Mouse (Mus musculus) liver, embryonic 14.5 days (tissue): Measurements from ENCODE around the gene Galnt12. TPM values are rescaled to one million over a fixed set of nuclear protein-coding genes. Genes with fewer than 3 reads are reported as not detected.

ENCODE experiments used
- ATAC-seq: fragments of 200-750 bp; cut with Nextera tagmentation; 2 replicates; pipeline ENCODE4 v1.8.0; 2017; ENCODE audit warnings: moderate number of reproducible peaks, mild to moderate bottlenecking, moderate library complexity; ENCODE audit not compliant: insufficient read depth
- DNase-seq, 3 experiments: peaks; one replicate each; pipeline ENCODE4 v3.0.0-alpha.2; 2012 to 2013; ENCODE audit warnings: low read depth in 3 of 3, low spot score in 3 of 3
- H3K27ac ChIP-seq: fragments of 300-500 bp; sonication (generic); 2 replicates; pipeline ENCODE4 v1.5.1; 2014; ENCODE audit warnings: moderate library complexity, mild to moderate bottlenecking, control low read depth, inconsistent platforms
- H3K27me3 ChIP-seq: fragments of 300-500 bp; sonication (generic); 2 replicates; pipeline ENCODE4 v1.6.1; 2014; ENCODE audit warnings: mild to moderate bottlenecking, low read length, moderate library complexity; ENCODE audit not compliant: control insufficient read depth, insufficient read depth
- H3K36me3 ChIP-seq: fragments of 300-500 bp; sonication (generic); replicated peaks from 2 replicates; pipeline ENCODE4 v1.6.1; 2014; ENCODE audit warnings: low read depth; ENCODE audit not compliant: control insufficient read depth, insufficient read depth
- H3K4me1 ChIP-seq, 2 experiments: fragments of 200-500 bp in 1 of 2; fragments of 300-500 bp in 1 of 2; sonication (generic) in 1 of 2; replicated peaks; 2 replicates each; pipeline ENCODE4 v1.6.1; 2012 to 2014; ENCODE audit warnings: antibody characterized with exemption in 1 of 2, inconsistent platforms in 1 of 2, low read length in 1 of 2; ENCODE audit not compliant: control insufficient read depth in 2 of 2, insufficient read depth in 2 of 2
- H3K4me2 ChIP-seq: fragments of 300-500 bp; sonication (generic); 2 replicates; pipeline ENCODE4 v1.6.1; 2014; ENCODE audit warnings: low read depth, mild to moderate bottlenecking, control low read depth, moderate library complexity
- H3K4me3 ChIP-seq, 2 experiments: fragments of 200-500 bp in 1 of 2; fragments of 300-500 bp in 1 of 2; sonication (generic) in 1 of 2; 2 replicates each; pipeline ENCODE4 v1.5.1; 2012 to 2014; ENCODE audit warnings: low read depth in 2 of 2, low read length in 2 of 2, mild to moderate bottlenecking in 2 of 2, control low read depth in 1 of 2, inconsistent platforms in 1 of 2, moderate library complexity in 1 of 2; ENCODE audit not compliant: insufficient read depth in 1 of 2
- H3K9ac ChIP-seq: fragments of 300-500 bp; sonication (generic); replicated peaks from 2 replicates; pipeline ENCODE4 v1.6.1; 2014; ENCODE audit warnings: mild to moderate bottlenecking, control low read depth, moderate library complexity
- H3K9me3 ChIP-seq: fragments of 300-500 bp; sonication (generic); 2 replicates; pipeline ENCODE4 v1.6.1; 2016; ENCODE audit warnings: low read length, mixed read lengths; ENCODE audit not compliant: control insufficient read depth
- CTCF ChIP-seq: IDR thresholded peaks from 2 replicates; pipeline ENCODE4 v1.5.1; 2016; ENCODE audit warnings: antibody characterized with exemption, low read depth, control low read depth
- EP300 ChIP-seq: IDR thresholded peaks from 2 replicates; pipeline ENCODE4 v1.6.1; 2016; ENCODE audit warnings: antibody characterized with exemption, low read depth
- WGBS: fragments of 180-500 bp; shearing (Covaris S2); extraction: QIAGEN DNeasy Blood & Tissue Kit; methylation state at CpG from one replicate; pipeline ENCODE4 v1.1.7; 2014; ENCODE audit not compliant: insufficient replicate concordance; 5-methylcytosine and 5-hydroxymethylcytosine counted together
- polyA plus RNA-seq, 2 experiments: library from polyadenylated mRNA; depleted of rRNA in 1 of 2; stranded (reverse) in 1 of 2; unstranded in 1 of 2; fragments of >200 nt; fragmentation: Nextera tagmentation in 1 of 2; extraction: Ambion mirVana in 1 of 2; gene quantifications; 2 replicates each; pipeline versions ENCODE4 v1.2.1 to v1.2.3; 2012 to 2014

The Galnt12 gene
- polyA plus RNA-seq (2012; rRNA removed), result 0.22 and 0.31 TPM in 2 replicates
- polyA plus RNA-seq (2014; fragmentation: Nextera tagmentation; extraction: Ambion mirVana), result 0.19 and 0.51 TPM in 2 replicates

GRCm38 (mm10) chr4:47091493-47092386, at the start of gene Galnt12:
TSS of gene Galnt12 (plus strand) at chr4:47091909.
- no peaks in the 10 kb centered on the region for H3K9me3 ChIP-seq
- DNase-seq (no peak), ATAC-seq (no peak)
- 2% methylated on average over 59 of the region's 74 CpGs for WGBS
- no peaks in the 10 kb centered on the region for H3K4me1 ChIP-seq
- TF ChIP-seq EP300, result no peak
- TF ChIP-seq CTCF, result no peak
- no peaks in the 10 kb centered on the region for H3K36me3 ChIP-seq
- peak within 1 kb of the TSS; percentile 35 to 38 for H3K4me3 ChIP-seq
- H3K4me2 ChIP-seq, result peak within 1 kb of the TSS; percentile 61
- no peak within 1 kb of the TSS for H3K27ac ChIP-seq
- H3K9ac ChIP-seq, result no peak within 1 kb of the TSS
- H3K27me3 ChIP-seq, result peaks cover 33% of the 10 kb centered on the region

GRCm38 (mm10) chr4:47043866-47044265, 47.8 kb upstream of the Galnt12 start:
- WGBS, result 63% methylated on average over 9 of the region's 9 CpGs
- Histone ChIP-seq H3K4me1 (no peaks in the 10 kb centered on the region), H3K4me3 (no peak overlapping the region), H3K27me3 (no peaks in the 10 kb centered on the region), H3K9ac (no peak overlapping the region), H3K4me2 (no peak overlapping the region), H3K9me3 (no peaks in the 10 kb centered on the region), H3K27ac (no peak overlapping the region), H3K36me3 (no peaks in the 10 kb centered on the region)
- ATAC-seq, result no peak
- DNase-seq, result no peak
- TF ChIP-seq EP300 (no peak), CTCF (no peak)

GRCm38 (mm10) chr4:47046974-47047373, 44.7 kb upstream of the Galnt12 start:
- no peak for TF ChIP-seq EP300
- TF ChIP-seq CTCF, result peak; percentile 38; the same call in 1 of the 2 replicates
- H3K27me3 ChIP-seq, result peaks cover 2% of the 10 kb centered on the region; the same call in 1 of the 2 replicates
- H3K4me3 ChIP-seq, result no peak overlapping the region
- 64% methylated on average over 6 of the region's 6 CpGs for WGBS
- ATAC-seq (no peak), DNase-seq (no peak)
- no peaks in the 10 kb centered on the region for H3K9me3 ChIP-seq
- H3K9ac ChIP-seq, result no peak overlapping the region
- no peak overlapping the region for H3K27ac ChIP-seq
- no peak overlapping the region for H3K4me2 ChIP-seq
- no peaks in the 10 kb centered on the region for H3K36me3 ChIP-seq
- no peaks in the 10 kb centered on the region for H3K4me1 ChIP-seq

- no peaks in the 10 kb centered on the region for H3K36me3 ChIP-seq
- ATAC-seq (no peak), DNase-seq (no peak)
- 51% methylated on average over 4 of the region's 4 CpGs for WGBS
- no peaks in the 10 kb centered on the region for H3K4me1 ChIP-seq
- H3K27me3 ChIP-seq, result peaks cover 2% of the 10 kb centered on the region; the same call in 1 of the 2 replicates
- no peak overlapping the region for H3K27ac ChIP-seq
- H3K9me3 ChIP-seq, result no peaks in the 10 kb centered on the region
- H3K4me3 ChIP-seq, result no peak overlapping the region
- TF ChIP-seq CTCF, result no peak
- no peak for TF ChIP-seq EP300
- no peak overlapping the region for H3K4me2 ChIP-seq
- H3K9ac ChIP-seq, result no peak overlapping the region
These were observed 43.9 kb upstream of the Galnt12 start for GRCm38 (mm10) chr4:47047765-47048164.

- H3K4me1 ChIP-seq, result no peaks in the 10 kb centered on the region
- no peak for ATAC-seq
- no peaks in the 10 kb centered on the region for H3K9me3 ChIP-seq
- 72% methylated on average over 16 of the region's 16 CpGs for WGBS
- no peak overlapping the region for H3K4me2 ChIP-seq
- H3K4me3 ChIP-seq, result no peak overlapping the region
- H3K27me3 ChIP-seq, result peaks cover 2% of the 10 kb centered on the region; the same call in 1 of the 2 replicates
- TF ChIP-seq EP300 (no peak), CTCF (no peak)
- no peak for DNase-seq
- H3K9ac ChIP-seq, result no peak overlapping the region
- no peaks in the 10 kb centered on the region for H3K36me3 ChIP-seq
- H3K27ac ChIP-seq, result no peak overlapping the region
These were observed 42.5 kb upstream of the Galnt12 start for GRCm38 (mm10) chr4:47049216-47049615.
